Mouse (Mus musculus) lung, adult 2 months (tissue): ENCODE data around the gene Immp2l. TPM values are rescaled to one million over a fixed set of nuclear protein-coding genes. Genes with fewer than 3 reads are reported as not detected.
"Not testable (repeated sequence)": the region's sequence is repeated elsewhere in the genome, so short reads cannot be mapped to it uniquely, and the experiment has no call there.

Source experiments
- DNase-seq: peaks from one replicate; pipeline ENCODE4 v3.0.0; 2022
- H3K4me1 ChIP-seq: fragments of 200-500 bp; 2 replicates; pipeline ENCODE4 v1.6.1; 2011; ENCODE audit warnings: low read length; ENCODE audit not compliant: control insufficient read depth, insufficient read depth
- H3K4me3 ChIP-seq: fragments of 200-500 bp; replicated peaks from 2 replicates; pipeline ENCODE3; 2011; ENCODE audit warnings: low read depth, mild to moderate bottlenecking, control low read depth, low read length; ENCODE audit errors: extremely low read depth
- CTCF ChIP-seq: fragments of 200-500 bp; IDR thresholded peaks from 2 replicates; pipeline ENCODE4 v1.5.1; 2011; ENCODE audit warnings: mild to moderate bottlenecking, low read length, control low read depth; ENCODE audit not compliant: insufficient read depth
- POLR2A ChIP-seq: fragments of 200-500 bp; IDR thresholded peaks from 2 replicates; pipeline ENCODE4 v1.6.1; 2011; ENCODE audit warnings: low read depth, mild to moderate bottlenecking, control low read depth, low read length, borderline replicate concordance; ENCODE audit errors: extremely low read depth
- WGBS: fragments of 180-500 bp; shearing (Covaris S2); methylation state at CpG from one replicate; pipeline ENCODE4 v1.1.7; 2018; 5-methylcytosine and 5-hydroxymethylcytosine counted together
- polyA plus RNA-seq: library from polyadenylated mRNA; depleted of rRNA; stranded (reverse); fragments of >200 nt; gene quantifications from 2 replicates; pipeline ENCODE4 v1.2.3, GENCODE M21; 2012

Gene Immp2l
- polyA plus RNA-seq, 1 experiment: 1.5 TPM

DNA sequence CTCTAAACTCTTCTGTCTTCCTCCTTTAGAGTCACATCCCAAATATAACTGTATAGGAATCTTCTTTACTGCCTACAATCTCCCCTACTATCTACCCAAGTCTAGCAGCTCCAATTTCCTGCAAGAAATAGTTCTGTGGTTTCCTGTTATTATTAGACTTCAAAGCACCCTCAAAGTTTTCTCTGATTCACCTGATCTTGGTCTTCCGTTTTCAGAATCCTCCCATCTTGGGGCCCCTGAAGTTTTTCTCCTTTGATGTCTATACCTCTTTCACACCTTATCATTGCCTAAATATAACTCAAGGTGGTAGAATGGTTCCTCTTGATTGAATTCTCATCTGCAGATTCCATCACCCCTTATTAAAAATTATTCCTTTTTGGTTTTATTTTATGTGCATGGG is 704.6 kb downstream of the Immp2l start:
- Histone ChIP-seq H3K4me1 (no peaks in the 10 kb centered on the region), H3K4me3 (no peak overlapping the region)
- no peak for TF ChIP-seq POLR2A
- no peak for TF ChIP-seq CTCF
- WGBS: 50% methylated on average over 1 of the region's 1 CpGs
- no peak for DNase-seq

DNA sequence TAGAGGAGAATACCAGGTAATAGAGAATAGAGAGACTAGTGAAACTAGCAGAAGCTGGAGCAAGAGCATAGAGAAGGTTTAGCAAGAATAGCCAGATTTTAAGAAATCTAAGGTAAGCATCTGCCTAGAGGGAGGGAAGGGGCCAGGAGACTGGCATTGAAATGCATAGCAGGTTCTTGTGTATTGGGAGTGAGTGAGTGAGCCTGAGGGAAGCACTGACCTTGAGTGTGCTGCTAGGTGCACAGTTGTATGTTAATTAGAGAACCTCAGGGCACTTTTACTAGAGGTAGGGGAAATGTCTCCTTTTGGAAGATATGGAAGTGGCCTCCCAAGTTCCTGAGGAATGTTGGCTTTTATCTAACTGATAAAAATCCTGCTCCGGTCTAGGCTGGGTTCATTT is 705.9 kb downstream of the Immp2l start:
- H3K4me3 ChIP-seq: no peak overlapping the region
- no peak for DNase-seq
- TF ChIP-seq CTCF (no peak), POLR2A (no peak)
- 62% methylated on average over 1 of the region's 1 CpGs for WGBS
- H3K4me1 ChIP-seq: no peaks in the 10 kb centered on the region

- TF ChIP-seq POLR2A: no peak
- no peak for TF ChIP-seq CTCF
- Histone ChIP-seq H3K4me3 (no peak overlapping the region), H3K4me1 (no peaks in the 10 kb centered on the region)
- no peak for DNase-seq
Observed at GRCm38 (mm10) chr12:41733168-41733567, 709.3 kb downstream of the Immp2l start.

DNA sequence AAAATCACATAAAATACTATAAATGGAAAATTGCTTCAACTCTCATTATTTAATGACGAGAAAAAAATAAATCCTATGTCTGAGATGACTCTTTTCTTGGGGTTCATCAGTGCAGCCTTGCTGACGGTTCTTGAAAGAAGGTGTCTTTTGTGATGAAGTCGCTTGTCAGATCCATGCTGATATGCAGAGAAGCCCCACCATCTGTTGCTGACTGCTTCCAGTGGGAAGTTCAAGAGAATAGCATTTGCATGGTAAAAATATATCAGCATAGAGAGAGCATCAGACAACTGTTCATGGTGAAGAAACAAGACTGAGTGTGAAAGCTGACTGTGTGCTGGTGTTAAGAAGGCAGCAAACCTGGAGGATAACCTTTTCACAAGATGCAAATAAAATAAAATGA is 719.0 kb downstream of the Immp2l start:
- 68% methylated on average over 3 of the region's 3 CpGs for WGBS

DNA sequence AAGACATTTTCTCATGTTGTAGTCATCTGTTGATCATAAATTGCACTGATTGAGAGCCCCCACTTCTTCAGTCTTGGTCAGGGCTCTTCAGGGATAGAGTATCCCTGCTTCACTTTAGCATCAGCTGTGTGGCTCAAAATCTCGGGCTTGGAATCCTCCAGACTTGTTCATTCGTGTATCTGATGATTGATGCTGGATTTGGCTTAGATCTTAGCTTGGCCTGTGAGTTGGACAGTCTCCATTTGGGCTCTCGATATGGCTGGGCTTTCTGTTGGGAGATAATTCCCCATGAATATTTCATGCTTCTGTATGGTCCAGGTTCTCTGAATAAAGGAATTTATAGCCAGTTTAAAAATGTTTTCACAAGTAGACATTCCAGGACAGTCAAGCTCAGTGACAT is 739.5 kb downstream of the Immp2l start:
- 66% methylated on average over 3 of the region's 3 CpGs for WGBS
- Histone ChIP-seq H3K4me3 (no peak overlapping the region), H3K4me1 (no peaks in the 10 kb centered on the region)
- no peak for DNase-seq
- no peak for TF ChIP-seq POLR2A
- no peak for TF ChIP-seq CTCF

More for the DNA sequence above, 719.0 kb downstream of the Immp2l start:
- TF ChIP-seq CTCF (no peak), POLR2A (no peak)
- H3K4me1 ChIP-seq: no peaks in the 10 kb centered on the region
- DNase-seq: no peak
- no peak overlapping the region for H3K4me3 ChIP-seq

DNA sequence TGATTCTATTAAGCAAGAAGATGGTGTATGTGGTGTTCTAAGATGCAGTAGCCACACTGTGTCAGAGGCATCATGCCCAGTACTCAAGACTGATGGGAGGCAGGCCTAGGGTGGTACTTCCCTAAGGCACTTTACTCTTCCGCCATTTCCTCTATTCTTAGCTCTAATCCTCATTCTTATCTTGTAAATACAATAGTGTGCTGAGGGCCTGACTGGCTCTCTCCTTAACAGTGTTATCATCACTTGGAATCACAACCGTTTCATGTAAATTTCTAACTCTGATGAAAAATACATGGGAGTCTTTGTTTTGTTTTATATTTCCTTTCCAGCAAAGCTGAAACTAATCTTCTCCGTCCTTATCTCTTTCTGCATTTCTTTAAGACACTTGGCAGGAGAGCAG is 750.1 kb downstream of the Immp2l start:
- no peaks in the 10 kb centered on the region for H3K4me1 ChIP-seq
- TF ChIP-seq POLR2A (no peak), CTCF (no peak)
- 43% methylated on average over 3 of the region's 3 CpGs for WGBS
- no peak for DNase-seq
- no peak overlapping the region for H3K4me3 ChIP-seq

DNA sequence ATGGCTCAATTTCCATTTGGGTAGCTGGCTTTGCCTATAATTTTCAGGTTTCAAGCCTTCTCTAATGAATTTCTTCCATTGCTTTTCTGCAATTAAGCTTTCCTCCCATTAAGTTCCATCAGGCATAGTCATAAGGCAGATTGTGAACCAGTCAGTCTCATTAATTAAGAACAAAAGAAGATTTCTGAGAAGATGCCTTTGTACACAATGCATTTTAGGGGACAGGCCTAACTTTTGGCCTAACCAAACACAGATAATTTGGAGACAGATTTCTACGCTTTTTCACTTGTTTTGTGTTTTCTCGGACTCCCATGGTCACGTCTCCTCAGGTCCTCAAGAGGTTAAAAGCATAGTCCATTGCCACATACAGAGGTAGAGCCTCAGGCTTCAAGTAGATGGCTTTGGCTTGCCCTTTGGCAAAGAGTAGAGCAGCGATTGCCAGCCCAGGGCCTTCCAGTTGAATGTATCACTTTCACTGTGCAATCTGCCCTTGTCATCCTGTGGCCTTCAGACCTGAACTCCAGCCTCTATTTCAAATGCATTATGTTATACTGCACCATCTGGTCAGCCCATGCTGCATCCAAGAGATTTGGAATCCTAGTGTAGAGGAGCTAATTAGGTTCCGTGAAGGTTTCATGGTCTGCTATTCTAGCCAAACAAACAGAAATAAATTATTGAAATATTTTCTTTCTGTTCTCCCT is 750.9 kb downstream of the Immp2l start:
- WGBS: 93% methylated on average over 5 of the region's 5 CpGs
- DNase-seq: no peak

DNA sequence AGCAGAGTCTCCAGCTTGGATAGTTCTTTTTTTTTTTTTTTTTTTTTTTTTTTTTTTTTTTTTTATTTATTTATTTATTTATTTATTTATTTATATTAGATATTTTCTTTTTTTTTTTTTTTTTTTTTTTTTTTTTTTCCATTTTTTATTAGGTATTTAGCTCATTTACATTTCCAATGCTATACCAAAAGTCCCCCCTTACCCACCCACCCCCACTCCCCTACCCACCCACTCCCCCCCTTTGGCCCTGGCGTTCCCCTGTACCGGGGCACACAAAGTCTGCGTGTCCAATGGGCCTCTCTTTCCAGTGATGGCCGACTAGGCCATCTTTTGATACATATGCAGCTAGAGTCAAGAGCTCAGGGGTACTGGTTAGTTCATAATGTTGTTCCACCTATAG is 753.9 kb downstream of the Immp2l start:
- DNase-seq, H3K4me1 ChIP-seq, H3K4me3 ChIP-seq: not testable (repeated sequence)
- WGBS: no CpG with 5 or more reads among the region's 4 CpGs

More for the DNA sequence above, 750.9 kb downstream of the Immp2l start:
- no peak overlapping the region for H3K4me3 ChIP-seq
- no peaks in the 10 kb centered on the region for H3K4me1 ChIP-seq
- TF ChIP-seq CTCF: no peak
- TF ChIP-seq POLR2A: no peak

- DNase-seq, H3K4me1 ChIP-seq, H3K4me3 ChIP-seq: not testable (repeated sequence)
- WGBS: 86% methylated on average over 1 of the region's 1 CpGs
Observed at GRCm38 (mm10) chr12:41793681-41794080, 769.8 kb downstream of the Immp2l start.

DNA sequence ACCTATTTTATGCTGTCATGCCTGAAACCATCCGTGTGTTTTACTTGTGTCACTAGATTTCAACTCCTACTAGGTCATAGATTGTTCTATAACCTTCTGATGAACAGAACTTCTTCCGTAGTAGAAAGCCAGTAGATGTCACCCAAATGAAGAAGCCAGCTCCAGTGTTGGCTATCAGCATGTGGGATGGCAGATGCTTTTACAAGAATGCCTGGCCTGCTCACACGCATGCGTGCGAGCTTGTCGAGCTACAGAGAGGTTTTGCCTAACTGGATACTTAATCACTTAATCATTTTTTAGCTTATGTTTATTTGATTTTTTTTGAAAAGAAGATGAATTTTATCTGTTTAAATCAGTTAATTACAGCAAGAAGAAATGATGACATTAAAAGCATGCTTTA is 805.6 kb downstream of the Immp2l start:
- no peak overlapping the region for H3K4me3 ChIP-seq
- 89% methylated on average over 6 of the region's 6 CpGs for WGBS
- no peak for TF ChIP-seq CTCF
- H3K4me1 ChIP-seq: no peaks in the 10 kb centered on the region
- no peak for DNase-seq

- H3K4me1 ChIP-seq: no peaks in the 10 kb centered on the region
- H3K4me3 ChIP-seq: no peak overlapping the region
- TF ChIP-seq POLR2A (no peak), CTCF (no peak)
- no peak for DNase-seq
- 87% methylated on average over 7 of the region's 7 CpGs for WGBS
Observed at GRCm38 (mm10) chr12:41831731-41832130, 807.8 kb downstream of the Immp2l start.
